Mouse (Mus musculus): ENCODE data around the gene Mzf1. TPM values are rescaled to one million over a fixed set of nuclear protein-coding genes. Genes with fewer than 3 reads are reported as not detected.

Gene Mzf1
- 1 to 10 TPM in 1 of 2 experiments, under 1 TPM in 1; 0.67 to 4.8 TPM for polyA plus RNA-seq (2012; fragmentation: generic; extraction: Trizol)

GRCm38 (mm10) chr7:13054287-13055010, at the start of gene Mzf1:
Mzf1 (minus strand) TSS chr7:13054764.

GRCm38 (mm10) chr7:13095073-13095472, 40.5 kb upstream of the Mzf1 start, which contains the start of gene Vmn1r85:
Vmn1r85 (minus strand) TSS chr7:13095173.

GRCm38 (mm10) chr7:13037901-13038555, 16.5 kb downstream of the Mzf1 start, which contains the start of gene Ube2m:
Ube2m (minus strand) TSS chr7:13038275.

GRCm38 (mm10) chr7:13034148-13034977, 20.2 kb downstream of the Mzf1 start, which contains the start of gene Chmp2a:
Chmp2a (minus strand) TSS chr7:13034807.

GRCm38 (mm10) chr7:13010005-13010908, 44.3 kb downstream of the Mzf1 start, which contains the start of gene Zbtb45:
Zbtb45 (minus strand) TSS chr7:13010034.

GRCm38 (mm10) chr7:12998851-12999250, 55.7 kb downstream of the Mzf1 start, which contains the start of gene Trim28:
Trim28 (plus strand) TSS chr7:12999114.

GRCm38 (mm10) chr7:12998053-12998452, 56.5 kb downstream of the Mzf1 start, which contains the start of gene Slc27a5:
Slc27a5 (minus strand) TSS chr7:12998192.

Other genes with a start within 250 kb of the Mzf1 start
- 1 to 10 TPM in 1 of 2 experiments, under 1 TPM in 1; 0.09 to 1.7 TPM for gene Zfp329, start 235.9 kb downstream of the Mzf1 start, polyA plus RNA-seq (2012; fragmentation: generic; extraction: Trizol)
- gene Zfp110, start 220.0 kb downstream of the Mzf1 start, polyA plus RNA-seq (2012; fragmentation: generic; extraction: Trizol): 1 to 10 TPM in 1 of 2 experiments, under 1 TPM in 1; 0.46 to 6.5 TPM
- gene Zfp128, start 173.6 kb downstream of the Mzf1 start, polyA plus RNA-seq (2012; fragmentation: generic; extraction: Trizol): 1 to 10 TPM in 1 of 2 experiments, under 1 TPM in 1; 0.20 to 2.1 TPM
- gene Zscan22, start 156.9 kb downstream of the Mzf1 start, polyA plus RNA-seq (2012; fragmentation: generic; extraction: Trizol): 1 to 10 TPM; 1.5 to 5.6 TPM
- 1,000 to 10,000 TPM; 2,873 to 4,278 TPM for gene Rps5, start 132.5 kb downstream of the Mzf1 start, polyA plus RNA-seq (2012; fragmentation: generic; extraction: Trizol)
- 1 to 10 TPM in 1 of 2 experiments, under 1 TPM in 1; 0.30 to 1.0 TPM for gene Rnf225, start 127.3 kb downstream of the Mzf1 start, polyA plus RNA-seq (2012; fragmentation: generic; extraction: Trizol)
- 1 to 10 TPM; 3.1 to 9.2 TPM for gene Zfp324, start 88.9 kb downstream of the Mzf1 start, polyA plus RNA-seq (2012; fragmentation: generic; extraction: Trizol)
- 1 to 10 TPM; 1.5 to 3.0 TPM for gene Zfp446, start 76.9 kb downstream of the Mzf1 start, polyA plus RNA-seq (2012; fragmentation: generic; extraction: Trizol)
- under 1 TPM in 1 of 2 experiments, not detected in 1; 0.04 TPM for gene Slc27a5, start 56.6 kb downstream of the Mzf1 start, polyA plus RNA-seq (2012; fragmentation: generic; extraction: Trizol)
- gene Trim28, start 55.6 kb downstream of the Mzf1 start, polyA plus RNA-seq (2012; fragmentation: generic; extraction: Trizol): 100 to 1,000 TPM; 465 to 613 TPM
- gene Zbtb45, start 44.7 kb downstream of the Mzf1 start, polyA plus RNA-seq (2012; fragmentation: generic; extraction: Trizol): 10 to 100 TPM; 16.4 to 22.3 TPM
- gene Chmp2a, start 20.0 kb downstream of the Mzf1 start, polyA plus RNA-seq (2012; fragmentation: generic; extraction: Trizol): 100 to 1,000 TPM; 141 to 255 TPM
- gene Ube2m, start 16.5 kb downstream of the Mzf1 start, polyA plus RNA-seq (2012; fragmentation: generic; extraction: Trizol): 100 to 1,000 TPM; 117 to 284 TPM
- not detected for gene Vmn1r85, start 40.4 kb upstream of the Mzf1 start, polyA plus RNA-seq (2012; fragmentation: generic; extraction: Trizol)
- gene Vmn1r86, start 65.2 kb upstream of the Mzf1 start, polyA plus RNA-seq (2012; fragmentation: generic; extraction: Trizol): not detected
- gene Vmn1r87, start 85.4 kb upstream of the Mzf1 start, polyA plus RNA-seq (2012; fragmentation: generic; extraction: Trizol): not detected
- under 1 TPM in 1 of 2 experiments, not detected in 1; 0.02 TPM for gene Vmn1r88, start 104.8 kb upstream of the Mzf1 start, polyA plus RNA-seq (2012; fragmentation: generic; extraction: Trizol)
- not detected for gene Vmn1r89, start 158.3 kb upstream of the Mzf1 start, polyA plus RNA-seq (2012; fragmentation: generic; extraction: Trizol)
- 100 to 1,000 TPM in 1 of 2 experiments, 10 to 100 TPM in 1; 40.3 to 121 TPM for gene Lig1, start 222.5 kb upstream of the Mzf1 start, polyA plus RNA-seq (2012; fragmentation: generic; extraction: Trizol)
- gene Zswim9, start 224.0 kb upstream of the Mzf1 start, polyA plus RNA-seq (2012; fragmentation: generic; extraction: Trizol): 1 to 10 TPM in 1 of 2 experiments, under 1 TPM in 1; 0.66 to 5.3 TPM